ENCODE assay signal across 10 mouse cellular contexts in genomic region chr6:55717209-55717608, GRCm38 (mm10). TPM values are rescaled to one million over a fixed set of nuclear protein-coding genes. Genes with fewer than 3 reads are reported as not detected.
A peak's percentile ranks its signal among the peaks of the same experiment; 100 is the strongest.
DNase-seq lines count a peak whose midpoint lies in the region; ATAC-seq and TF ChIP-seq lines count a peak whose summit lies in the region.
"Had no signal": no experiment of that assay in that cellular context is flagged by ENCODE, and none has a peak within 500 bp of the region (broad histone marks: within the 10 kb centered on the region; RNA-seq: fewer than 3 reads in every experiment).

No protein-coding gene starts in this region.

- no peaks in the 10 kb centered on the region for H3K36me3 ChIP-seq in neural tube, embryonic 15.5 days
- no peaks in the 10 kb centered on the region for H3K36me3 ChIP-seq in liver, embryonic 11.5 days (ENCODE audit: control insufficient read depth, insufficient read depth, low read length)
- H3K36me3 ChIP-seq: embryonic facial prominence, embryonic 13.5 days; neural tube, embryonic 13.5 days had no signal

- TF ChIP-seq CTCF in gastrocnemius, adult 2 months (IDR thresholded peaks at IDR 0.05): peak; percentile 68

- WGBS in neural tube, embryonic 15.5 days: 37% methylated on average over 5 of the region's 5 CpGs
- WGBS in liver, embryonic 11.5 days: 30% methylated on average over 5 of the region's 5 CpGs

- intact Hi-C loops in gastrocnemius, adult 2 months (cut with DNase I): loop anchor here (10.0 kb wide), 1 partner anchor 228 kb away; no protein-coding TSS in a partner anchor

- H3K27ac ChIP-seq in neural tube, embryonic 15.5 days (replicated peaks): no peak overlapping the region
- H3K27ac ChIP-seq in gastrocnemius, adult 2 months: no peak overlapping the region
- H3K27ac ChIP-seq in liver, embryonic 11.5 days (ENCODE audit: low read depth, low read length): no peak overlapping the region
- H3K27ac ChIP-seq: embryonic facial prominence, embryonic 13.5 days; neural tube, embryonic 13.5 days had no signal

- H3K27me3 ChIP-seq in neural tube, embryonic 15.5 days (replicated peaks): no peaks in the 10 kb centered on the region
- H3K27me3 ChIP-seq in liver, embryonic 11.5 days (replicated peaks; ENCODE audit: control insufficient read depth, insufficient read depth, low read length): no peaks in the 10 kb centered on the region
- H3K27me3 ChIP-seq: embryonic facial prominence, embryonic 13.5 days; neural tube, embryonic 13.5 days had no signal

- H3K9ac ChIP-seq in neural tube, embryonic 15.5 days (replicated peaks): no peak overlapping the region
- H3K9ac ChIP-seq in liver, embryonic 11.5 days (ENCODE audit: low read depth, low read length): no peak overlapping the region
- H3K9ac ChIP-seq: embryonic facial prominence, embryonic 13.5 days; neural tube, embryonic 13.5 days had no signal

- no peaks in the 10 kb centered on the region for H3K4me1 ChIP-seq in neural tube, embryonic 15.5 days
- H3K4me1 ChIP-seq in liver, embryonic 11.5 days (replicated peaks; ENCODE audit: control insufficient read depth, insufficient read depth, low read length): no peaks in the 10 kb centered on the region
- H3K4me1 ChIP-seq: embryonic facial prominence, embryonic 13.5 days; neural tube, embryonic 13.5 days had no signal

- no peaks in the 10 kb centered on the region for H3K9me3 ChIP-seq in neural tube, embryonic 15.5 days (replicated peaks)
- no peaks in the 10 kb centered on the region for H3K9me3 ChIP-seq in liver, embryonic 11.5 days (ENCODE audit: control insufficient read depth, low read length)
- H3K9me3 ChIP-seq: embryonic facial prominence, embryonic 13.5 days; neural tube, embryonic 13.5 days had no signal

- no peak overlapping the region for H3K4me2 ChIP-seq in neural tube, embryonic 15.5 days
- no peak overlapping the region for H3K4me2 ChIP-seq in liver, embryonic 11.5 days
- H3K4me2 ChIP-seq: embryonic facial prominence, embryonic 13.5 days; neural tube, embryonic 13.5 days had no signal

- DNase-seq in neural tube, embryonic 10.5 days (ENCODE audit: extremely low spot score, low spot score): peak; percentile 76
- peak; percentile 58 to 62 for DNase-seq in cerebellum, adult 18-20 months
- peak; percentile 59 for DNase-seq in gastrocnemius, adult 2 months
- DNase-seq in kidney, postnatal 10 days: peak; percentile 76
- peak; percentile 34 for DNase-seq in liver, embryonic 11.5 days (ENCODE audit: low spot score)
- peak; percentile 67 for DNase-seq in retina, postnatal 1 day
- peak; percentile 55 for DNase-seq in yolk sac, embryonic 10.5 days (ENCODE audit: low spot score)

- no peak for ATAC-seq in neural tube, embryonic 15.5 days (ENCODE audit: low FRiP score)
- no peak for ATAC-seq in liver, embryonic 11.5 days (replicated peaks; ENCODE audit: low FRiP score)

- H3K4me3 ChIP-seq in neural tube, embryonic 15.5 days (replicated peaks): no peak overlapping the region
- H3K4me3 ChIP-seq in gastrocnemius, adult 2 months: no peak overlapping the region
- no peak overlapping the region for H3K4me3 ChIP-seq in liver, embryonic 11.5 days (ENCODE audit: low read depth, low read length)
- H3K4me3 ChIP-seq: embryonic facial prominence, embryonic 13.5 days; neural tube, embryonic 13.5 days had no signal

RNA-seq across cellular contexts. Expression of gene Neurod6, which starts 36.1 kb away (rescaled TPM):
- 42.0 and 54.7 TPM in 2 replicates for polyA plus RNA-seq in neural tube, embryonic 15.5 days (2015; fragmentation: Nextera tagmentation; extraction: Ambion mirVana)
- not detected for total RNA-seq in gastrocnemius, adult 2 months (2021)
- 0.37 and 0.75 TPM in 2 replicates for polyA plus RNA-seq in liver, embryonic 11.5 days (2014; fragmentation: Nextera tagmentation; extraction: Ambion mirVana)

Comparison
In these comparisons a context has a peak if more than half of its experiments do, and no peak if none do; other contexts are left out.
1. RNA of gene Neurod6, which starts 36.1 kb away (polyA plus RNA-seq): 42.0 to 54.7 TPM in neural tube, embryonic 15.5 days; 0.37 to 0.75 TPM in liver, embryonic 11.5 days; every median in the first group is over 10 times any median in the second.
2. Peak in every context shown above with its lines, with median percentiles within 50 percentile points of each other: DNase-seq.